Mouse (Mus musculus) megakaryocyte, embryonic 14.5 days (primary cell): ENCODE data around the gene Slc22a8.

ENCODE experiments used
- FLI1 ChIP-seq: IDR thresholded peaks from 2 replicates; pipeline ENCODE4 v1.6.1; 2012; ENCODE audit warnings: low read length, inconsistent platforms, mixed read lengths
- GATA1 ChIP-seq: IDR thresholded peaks from 3 replicates; pipeline ENCODE4 v1.6.1; 2012; ENCODE audit warnings: mixed read lengths, low read length, inconsistent platforms, borderline replicate concordance

- TF ChIP-seq GATA1 (no peak), FLI1 (no peak)
Measured at GRCm38 (mm10) chr19:8567104-8567880, 23.8 kb upstream of the Slc22a8 start.
